Mouse (Mus musculus) G1E (cell line): ENCODE data around the gene Micall1. TPM values are rescaled to one million over a fixed set of nuclear protein-coding genes. Genes with fewer than 3 reads are reported as not detected.

Experiments used
- ATAC-seq: 2 replicates; pipeline ENCODE4 v1.8.0; 2016; ENCODE audit warnings: mild to moderate bottlenecking; ENCODE audit not compliant: insufficient number of reproducible peaks, poor library complexity, low FRiP score, severe bottlenecking; ENCODE audit errors: extremely low read depth
- DNase-seq: peaks from one replicate; pipeline ENCODE4 v3.0.0; 2012; ENCODE audit warnings: low spot score
- H3K27me3 ChIP-seq: 2 replicates; pipeline ENCODE4 v1.6.1; 2012; ENCODE audit warnings: mild to moderate bottlenecking, low read length, inconsistent platforms; ENCODE audit not compliant: insufficient read depth
- H3K36me3 ChIP-seq: replicated peaks from 2 replicates; pipeline ENCODE3; 2012; ENCODE audit warnings: mild to moderate bottlenecking, inconsistent platforms
- H3K4me1 ChIP-seq: 2 replicates; pipeline ENCODE4 v1.6.1; 2012; ENCODE audit warnings: low read depth, low read length, inconsistent platforms, mixed read lengths; ENCODE audit not compliant: insufficient read depth
- H3K4me3 ChIP-seq: 2 replicates; pipeline ENCODE4 v1.5.1; 2012; ENCODE audit warnings: low read depth, mild to moderate bottlenecking, inconsistent platforms, low read length, moderate library complexity, mixed read lengths
- H3K9me3 ChIP-seq: replicated peaks from 2 replicates; pipeline ENCODE4 v1.6.1; 2012; ENCODE audit warnings: inconsistent platforms
- CTCF ChIP-seq: IDR thresholded peaks from 2 replicates; pipeline ENCODE4 v1.5.1; 2012; ENCODE audit warnings: low read depth, low read length, inconsistent platforms, mixed read lengths
- GATA1 ChIP-seq: IDR thresholded peaks from 2 replicates; pipeline ENCODE4 v1.6.1; 2012; ENCODE audit warnings: borderline replicate concordance, low read length, inconsistent platforms, mixed read lengths
- GATA2 ChIP-seq: IDR thresholded peaks from 2 replicates; pipeline ENCODE4 v1.6.1; 2012; ENCODE audit warnings: low read depth, low read length, inconsistent platforms, borderline replicate concordance
- POLR2AphosphoS5 ChIP-seq: IDR thresholded peaks from 2 replicates; pipeline ENCODE4 v1.6.1; 2012; ENCODE audit warnings: low read depth, low read length, inconsistent platforms; ENCODE audit not compliant: insufficient replicate concordance
- TAL1 ChIP-seq: conservative IDR thresholded peaks from 2 replicates; pipeline ENCODE4 v1.6.1; 2012; ENCODE audit warnings: low read depth, low read length, inconsistent platforms, mixed read lengths
- polyA plus RNA-seq: library from polyadenylated mRNA; stranded (reverse); fragments of >175 nt; gene quantifications from 2 replicates; pipeline ENCODE4 v1.2.3, GENCODE M21; 2012
- total RNA-seq, 2 experiments: library from RNA; stranded (forward) in 1 of 2; stranded (reverse) in 1 of 2; fragments of 200-1000 nt in 1 of 2; fragments of >200 nt in 1 of 2; fragmentation: Nextera tagmentation in 1 of 2; gene quantifications; 2 replicates each; pipeline ENCODE4 v1.2.3; 2014 to 2017

Micall1 gene
- total and polyA plus RNA-seq, 3 experiments = 4.5 to 19.9 (median 11.5) TPM

- H3K27me3 ChIP-seq = no peaks in the 10 kb centered on the region
- DNase-seq = no peak
- no peak overlapping the region for H3K4me3 ChIP-seq
- H3K36me3 ChIP-seq = peaks cover under 1% of the 10 kb centered on the region
- no peak for ATAC-seq
- peaks cover 50% of the 10 kb centered on the region for H3K4me1 ChIP-seq
- no peak for TF ChIP-seq GATA2
- TF ChIP-seq POLR2AphosphoS5 = no peak
- no peak for TF ChIP-seq TAL1
- TF ChIP-seq GATA1 = no peak
- no peak for TF ChIP-seq CTCF
- H3K9me3 ChIP-seq = no peaks in the 10 kb centered on the region
Measured at GRCm38 (mm10) chr15:79066276-79066675, 42.4 kb upstream of the Micall1 start.

- Histone ChIP-seq H3K4me1 (peaks cover 40% of the 10 kb centered on the region), H3K36me3 (no peaks in the 10 kb centered on the region), H3K4me3 (no peak overlapping the region), H3K27me3 (no peaks in the 10 kb centered on the region), H3K9me3 (no peaks in the 10 kb centered on the region)
- no peak for ATAC-seq
- DNase-seq = no peak
- TF ChIP-seq GATA1 (no peak), TAL1 (no peak), GATA2 (no peak), POLR2AphosphoS5 (no peak), CTCF (no peak)
Measured at GRCm38 (mm10) chr15:79067631-79068030, 41.1 kb upstream of the Micall1 start.

GRCm38 (mm10) chr15:79068416-79068815 is 40.3 kb upstream of the Micall1 start:
- ATAC-seq = peak; percentile 22; the same call in 1 of the 2 replicates
- Histone ChIP-seq H3K9me3 (no peaks in the 10 kb centered on the region), H3K36me3 (no peaks in the 10 kb centered on the region), H3K4me3 (no peak overlapping the region), H3K4me1 (peaks cover 38% of the 10 kb centered on the region), H3K27me3 (no peaks in the 10 kb centered on the region)
- DNase-seq = no peak
- peak; percentile 27; the same call in 1 of the 2 replicates for TF ChIP-seq TAL1
- TF ChIP-seq CTCF = no peak

GRCm38 (mm10) chr15:79071117-79072039 is 37.3 kb upstream of the Micall1 start:
- Histone ChIP-seq H3K4me3 (no peak overlapping the region), H3K27me3 (no peaks in the 10 kb centered on the region), H3K36me3 (peaks cover 5% of the 10 kb centered on the region), H3K4me1 (peaks cover 49% of the 10 kb centered on the region), H3K9me3 (no peaks in the 10 kb centered on the region)
- DNase-seq (no peak), ATAC-seq (no peak)
- TF ChIP-seq CTCF = peak; percentile 11; the same call in 1 of the 2 replicates
- no peak for TF ChIP-seq TAL1

GRCm38 (mm10) chr15:79073752-79074151 is 34.9 kb upstream of the Micall1 start:
- Histone ChIP-seq H3K4me3 (no peak overlapping the region), H3K27me3 (no peaks in the 10 kb centered on the region), H3K9me3 (no peaks in the 10 kb centered on the region), H3K36me3 (peaks cover 29% of the 10 kb centered on the region), H3K4me1 (peaks cover 42% of the 10 kb centered on the region)
- TF ChIP-seq CTCF = no peak
- TF ChIP-seq GATA2 = no peak
- no peak for TF ChIP-seq GATA1
- TF ChIP-seq POLR2AphosphoS5 = no peak
- no peak for TF ChIP-seq TAL1
- ATAC-seq = no peak
- DNase-seq = no peak

- Histone ChIP-seq H3K36me3 (peaks cover 36% of the 10 kb centered on the region), H3K9me3 (no peaks in the 10 kb centered on the region), H3K4me1 (peaks cover 38% of the 10 kb centered on the region), H3K4me3 (peak overlapping the region; percentile 93), H3K27me3 (no peaks in the 10 kb centered on the region)
- no peak for ATAC-seq
- TF ChIP-seq TAL1 (no peak), GATA2 (no peak), POLR2AphosphoS5 (no peak), CTCF (no peak), GATA1 (no peak)
- DNase-seq = no peak
Measured at GRCm38 (mm10) chr15:79074446-79074845, 34.3 kb upstream of the Micall1 start.
